Mouse (Mus musculus) lung, adult 2 months (tissue): ENCODE results near the gene Nacc2.

Source experiments
- CTCF ChIP-seq: fragments of 200-500 bp; IDR thresholded peaks from 2 replicates; pipeline ENCODE4 v1.5.1; 2011; ENCODE audit warnings: mild to moderate bottlenecking, low read length, control low read depth; ENCODE audit not compliant: insufficient read depth
- POLR2A ChIP-seq: fragments of 200-500 bp; IDR thresholded peaks from 2 replicates; pipeline ENCODE4 v1.6.1; 2011; ENCODE audit warnings: low read depth, mild to moderate bottlenecking, control low read depth, low read length, borderline replicate concordance; ENCODE audit errors: extremely low read depth

DNA sequence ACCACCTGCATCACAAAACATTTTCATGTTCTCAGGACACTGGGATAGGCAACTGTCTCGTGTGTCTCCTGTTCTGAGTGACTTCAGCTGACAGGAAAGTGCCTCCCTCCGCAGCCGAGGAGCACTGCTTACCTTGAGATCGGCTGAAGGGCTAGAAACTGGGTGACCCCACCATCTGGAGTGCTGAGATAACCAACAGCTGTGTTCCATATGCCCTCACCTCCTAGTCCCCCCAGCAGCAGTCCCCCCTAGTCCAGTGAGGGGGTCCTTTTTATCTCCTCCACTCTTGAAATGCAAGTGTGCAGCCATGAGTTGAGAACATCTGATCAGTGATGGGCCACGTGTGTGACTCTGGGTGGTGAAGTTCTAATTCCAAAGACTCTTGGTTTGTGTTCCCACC, 74.2 kb downstream of the Nacc2 start:
- TF ChIP-seq CTCF = no peak
- no peak for TF ChIP-seq POLR2A
